Mouse (Mus musculus) stomach, embryonic 16.5 days (tissue): ENCODE data around the gene Ina. TPM values are rescaled to one million over a fixed set of nuclear protein-coding genes. Genes with fewer than 3 reads are reported as not detected.

ENCODE experiments used
- ATAC-seq: fragments of 200-750 bp; cut with Nextera tagmentation; 2 replicates; pipeline ENCODE4 v1.8.0; 2017; ENCODE audit warnings: moderate number of reproducible peaks, moderate TSS enrichment; ENCODE audit not compliant: insufficient read depth, low FRiP score
- H3K27ac ChIP-seq: fragments of 300-500 bp; sonication (generic); 2 replicates; pipeline ENCODE4 v1.5.1; 2014; ENCODE audit warnings: low read length
- H3K27me3 ChIP-seq: fragments of 300-500 bp; sonication (generic); 2 replicates; pipeline ENCODE4 v1.6.1; 2014; ENCODE audit warnings: low read length, control low read depth, mixed read lengths; ENCODE audit not compliant: control insufficient read depth, insufficient read depth
- H3K36me3 ChIP-seq: fragments of 300-500 bp; sonication (generic); 2 replicates; pipeline ENCODE4 v1.6.1; 2014; ENCODE audit warnings: low read length; ENCODE audit not compliant: control insufficient read depth, insufficient read depth
- H3K4me1 ChIP-seq: fragments of 300-500 bp; sonication (generic); 2 replicates; pipeline ENCODE4 v1.6.1; 2014; ENCODE audit warnings: low read length, control low read depth, mixed read lengths; ENCODE audit not compliant: control insufficient read depth, insufficient read depth
- H3K4me2 ChIP-seq: fragments of 300-500 bp; sonication (generic); 2 replicates; pipeline ENCODE4 v1.6.1; 2014; ENCODE audit warnings: low read depth, low read length, mixed read lengths
- H3K4me3 ChIP-seq: fragments of 300-500 bp; sonication (generic); replicated peaks from 2 replicates; pipeline ENCODE4 v1.5.1; 2014; ENCODE audit warnings: mild to moderate bottlenecking, low read length
- H3K9ac ChIP-seq: fragments of 300-500 bp; sonication (generic); 2 replicates; pipeline ENCODE4 v1.6.1; 2014; ENCODE audit warnings: low read length
- H3K9me3 ChIP-seq: fragments of 300-500 bp; sonication (generic); replicated peaks from 2 replicates; pipeline ENCODE4 v1.6.1; 2016; ENCODE audit warnings: low read length, control low read depth; ENCODE audit not compliant: control insufficient read depth
- WGBS: fragments of 180-500 bp; shearing (Covaris S2); extraction: QIAGEN DNeasy Blood & Tissue Kit; methylation state at CpG from one replicate; pipeline ENCODE4 v1.1.7; 2014; 5-methylcytosine and 5-hydroxymethylcytosine counted together
- polyA plus RNA-seq: library from polyadenylated mRNA; unstranded; fragments of >200 nt; fragmentation: Nextera tagmentation; extraction: Ambion mirVana; gene quantifications from 2 replicates; pipeline ENCODE4 v1.2.1, GENCODE M21; 2015

The Ina gene
- polyA plus RNA-seq, 1 experiment from 2014 or later: 6.5 TPM

GRCm38 (mm10) chr19:47005873-47006272 is 8.6 kb upstream of the Ina start:
- Histone ChIP-seq H3K36me3 (no peaks in the 10 kb centered on the region), H3K4me2 (no peak overlapping the region), H3K27me3 (no peaks in the 10 kb centered on the region), H3K9me3 (no peaks in the 10 kb centered on the region), H3K27ac (no peak overlapping the region), H3K9ac (no peak overlapping the region), H3K4me3 (no peak overlapping the region), H3K4me1 (no peaks in the 10 kb centered on the region)
- ATAC-seq: no peak
- 60% methylated on average over 5 of the region's 5 CpGs for WGBS

GRCm38 (mm10) chr19:47006321-47006720 is 8.2 kb upstream of the Ina start:
- H3K9ac ChIP-seq: no peak overlapping the region
- H3K27me3 ChIP-seq: no peaks in the 10 kb centered on the region
- no peak overlapping the region for H3K4me2 ChIP-seq
- ATAC-seq: no peak
- H3K4me1 ChIP-seq: no peaks in the 10 kb centered on the region
- H3K9me3 ChIP-seq: no peaks in the 10 kb centered on the region
- no peaks in the 10 kb centered on the region for H3K36me3 ChIP-seq
- 3% methylated on average over 4 of the region's 4 CpGs for WGBS
- no peak overlapping the region for H3K4me3 ChIP-seq
- H3K27ac ChIP-seq: no peak overlapping the region

- Histone ChIP-seq H3K9me3 (no peaks in the 10 kb centered on the region), H3K4me2 (no peak overlapping the region), H3K36me3 (no peaks in the 10 kb centered on the region), H3K4me3 (no peak overlapping the region), H3K4me1 (peaks cover 6% of the 10 kb centered on the region), H3K27me3 (peaks cover 20% of the 10 kb centered on the region), H3K27ac (no peak overlapping the region), H3K9ac (no peak overlapping the region)
- ATAC-seq: no peak
- WGBS: 79% methylated on average over 7 of the region's 7 CpGs
These were observed 5.1 kb upstream of the Ina start for GRCm38 (mm10) chr19:47009420-47009819.

GRCm38 (mm10) chr19:47009943-47010342 is 4.6 kb upstream of the Ina start:
- Histone ChIP-seq H3K4me1 (peaks cover 10% of the 10 kb centered on the region), H3K9ac (no peak overlapping the region), H3K4me2 (no peak overlapping the region), H3K4me3 (no peak overlapping the region), H3K27ac (no peak overlapping the region), H3K27me3 (peaks cover 26% of the 10 kb centered on the region), H3K9me3 (no peaks in the 10 kb centered on the region), H3K36me3 (no peaks in the 10 kb centered on the region)
- ATAC-seq: no peak
- WGBS: 77% methylated on average over 5 of the region's 5 CpGs

GRCm38 (mm10) chr19:47012521-47013130 is 1.9 kb upstream of the Ina start:
- 85% methylated on average over 15 of the region's 15 CpGs for WGBS
- Histone ChIP-seq H3K4me3 (no peak overlapping the region), H3K4me2 (no peak overlapping the region), H3K36me3 (no peaks in the 10 kb centered on the region), H3K27ac (no peak overlapping the region), H3K9me3 (no peaks in the 10 kb centered on the region), H3K27me3 (peaks cover 46% of the 10 kb centered on the region), H3K9ac (no peak overlapping the region), H3K4me1 (peaks cover 18% of the 10 kb centered on the region)
- no peak for ATAC-seq

GRCm38 (mm10) chr19:47013340-47014158 is 949 bp upstream of the Ina start:
- no peaks in the 10 kb centered on the region for H3K36me3 ChIP-seq
- H3K4me1 ChIP-seq: peaks cover 18% of the 10 kb centered on the region
- whole genome bisulfite sequencing: 16% methylated on average over 20 of the region's 20 CpGs
- no peak overlapping the region for H3K27ac ChIP-seq
- no peak overlapping the region for H3K4me2 ChIP-seq
- peak overlapping the region; percentile 46; the same call in 1 of the 2 replicates for H3K4me3 ChIP-seq
- no peaks in the 10 kb centered on the region for H3K9me3 ChIP-seq
- peaks cover 50% of the 10 kb centered on the region for H3K27me3 ChIP-seq
- no peak for ATAC-seq
- no peak overlapping the region for H3K9ac ChIP-seq

- no peaks in the 10 kb centered on the region for H3K9me3 ChIP-seq
- H3K27ac ChIP-seq: no peak overlapping the region
- peak overlapping the region; percentile 87 for H3K4me2 ChIP-seq
- H3K4me1 ChIP-seq: peaks cover 18% of the 10 kb centered on the region
- no peak overlapping the region for H3K9ac ChIP-seq
- peaks cover 50% of the 10 kb centered on the region for H3K27me3 ChIP-seq
- no peaks in the 10 kb centered on the region for H3K36me3 ChIP-seq
- no peak for ATAC-seq
- WGBS: 2% methylated on average over 11 of the region's 11 CpGs
- H3K4me3 ChIP-seq: peak overlapping the region; percentile 46
These were observed 395 bp upstream of the Ina start for GRCm38 (mm10) chr19:47014159-47014446.

- H3K27me3 ChIP-seq: peaks cover 50% of the 10 kb centered on the region
- H3K9ac ChIP-seq: no peak overlapping the region
- under 1% methylated on average over 37 of the region's 37 CpGs for WGBS
- peaks cover 18% of the 10 kb centered on the region for H3K4me1 ChIP-seq
- peak overlapping the region; percentile 87 for H3K4me2 ChIP-seq
- no peaks in the 10 kb centered on the region for H3K36me3 ChIP-seq
- no peaks in the 10 kb centered on the region for H3K9me3 ChIP-seq
- no peak overlapping the region for H3K27ac ChIP-seq
- H3K4me3 ChIP-seq: peak overlapping the region; percentile 46
- no peak; the same call in 1 of the 2 replicates for ATAC-seq
These were observed 898 bp downstream of the Ina start for GRCm38 (mm10) chr19:47015396-47015795.

- Histone ChIP-seq H3K4me1 (peaks cover 18% of the 10 kb centered on the region), H3K36me3 (no peaks in the 10 kb centered on the region), H3K9ac (no peak overlapping the region), H3K27me3 (peaks cover 50% of the 10 kb centered on the region), H3K4me3 (peak overlapping the region; percentile 46; the same call in 1 of the 2 replicates), H3K27ac (no peak overlapping the region), H3K9me3 (no peaks in the 10 kb centered on the region), H3K4me2 (no peak overlapping the region)
- ATAC-seq: no peak
- WGBS: 4% methylated on average over 9 of the region's 9 CpGs
These were observed 1.5 kb downstream of the Ina start for GRCm38 (mm10) chr19:47015965-47016364.
